Comparison of ENCODE assay signal across 16 mouse cellular contexts in genomic region chr6:17917233-17917632, GRCm38 (mm10).
"Had no signal": no experiment of that assay in that cellular context is flagged by ENCODE, and none has a peak within 500 bp of the region (broad histone marks: within the 10 kb centered on the region; RNA-seq: fewer than 3 reads in every experiment).

No protein-coding gene starts in this region.

- H3K4me3 ChIP-seq: left cerebral cortex, adult 2 months; liver, embryonic 13.5 days had no signal

- H3K9ac ChIP-seq: liver, embryonic 13.5 days had no signal

- DNase-seq: kidney, adult 9 months; kidney, postnatal 14 days; kidney, postnatal 4 days; layer of hippocampus, adult 9-11 months; layer of hippocampus, postnatal 36 days; liver, embryonic 13.5 days; lung, adult 2 months; lung, postnatal 14 days; lung, postnatal 4 days; midbrain, embryonic 14.5 days; right cerebral cortex, adult 18-20 months; right cerebral cortex, postnatal 14 days; thymus, adult 18-20 months; thymus, postnatal 36 days had no signal

- H3K27me3 ChIP-seq: liver, embryonic 13.5 days had no signal

- H3K27ac ChIP-seq: left cerebral cortex, adult 2 months; liver, embryonic 13.5 days had no signal

- H3K4me1 ChIP-seq: liver, embryonic 13.5 days had no signal

- H3K9me3 ChIP-seq: liver, embryonic 13.5 days had no signal

- H3K36me3 ChIP-seq: liver, embryonic 13.5 days had no signal

- H3K4me2 ChIP-seq: liver, embryonic 13.5 days; midbrain, embryonic 11.5 days had no signal
